Mouse (Mus musculus): ENCODE data around the gene Mxd1.

Mxd1 gene

DNA sequence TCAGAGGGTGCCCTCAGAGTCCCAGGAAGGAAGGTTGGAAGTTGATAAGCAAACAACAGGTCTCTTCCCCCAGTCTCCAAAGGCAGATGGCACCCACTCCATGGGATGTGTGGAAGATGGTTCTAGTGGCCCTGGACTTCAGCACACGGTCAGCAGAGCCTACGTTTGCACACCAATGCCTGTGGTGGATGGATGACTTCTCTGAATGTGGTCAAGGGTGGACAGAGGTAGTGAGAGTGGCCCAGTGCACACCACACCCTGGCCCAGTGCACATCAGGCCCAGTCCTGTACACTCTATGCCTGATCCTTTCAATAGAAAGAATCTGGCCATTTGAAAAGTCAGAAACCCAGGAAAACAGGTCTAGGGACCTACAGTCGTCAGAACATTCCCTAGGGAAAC, 10.5 kb downstream of the Mxd1 start:
- in situ Hi-C loops (cut with MboI; ENCODE audit: low pct_unique_long_range_greater_than_20kb in 1 of 2, low sequenced_read_pairs in 2 of 2, unreplicated experiment in 1 of 2) = no loop called here

DNA sequence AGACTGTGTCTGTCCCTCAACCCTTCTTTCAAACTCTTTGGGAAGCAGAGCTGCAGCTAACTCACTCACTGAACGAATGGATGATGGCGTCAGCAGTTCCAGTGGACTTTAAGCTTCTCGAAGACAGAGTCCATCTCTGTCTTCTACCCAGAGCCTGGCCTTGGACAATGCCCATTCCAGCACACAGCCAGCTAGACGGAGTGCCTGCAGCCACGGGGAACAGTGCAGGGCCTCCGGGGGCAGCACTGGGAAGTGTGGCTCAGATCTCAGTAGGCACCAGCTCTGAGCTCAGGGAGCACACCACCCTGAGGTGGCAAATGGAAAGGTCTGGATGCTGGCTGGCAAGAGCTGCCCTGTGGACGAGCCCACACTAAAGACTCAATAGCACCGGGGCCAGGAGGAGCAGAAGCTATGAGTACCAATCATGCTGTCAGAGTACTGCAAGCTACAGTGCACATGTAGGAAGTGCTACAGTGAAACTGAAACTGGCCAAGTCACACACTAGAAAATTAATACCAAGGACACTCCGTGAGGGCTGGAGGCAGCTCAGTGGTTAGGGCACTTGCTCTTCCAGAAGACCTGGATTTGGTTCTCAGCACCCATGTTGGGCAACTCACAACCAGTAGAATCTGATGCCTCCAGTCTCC, 14.6 kb downstream of the Mxd1 start:
- in situ Hi-C loops (cut with MboI; ENCODE audit: low pct_unique_long_range_greater_than_20kb in 1 of 2, low sequenced_read_pairs in 2 of 2, unreplicated experiment in 1 of 2) = no loop called here

DNA sequence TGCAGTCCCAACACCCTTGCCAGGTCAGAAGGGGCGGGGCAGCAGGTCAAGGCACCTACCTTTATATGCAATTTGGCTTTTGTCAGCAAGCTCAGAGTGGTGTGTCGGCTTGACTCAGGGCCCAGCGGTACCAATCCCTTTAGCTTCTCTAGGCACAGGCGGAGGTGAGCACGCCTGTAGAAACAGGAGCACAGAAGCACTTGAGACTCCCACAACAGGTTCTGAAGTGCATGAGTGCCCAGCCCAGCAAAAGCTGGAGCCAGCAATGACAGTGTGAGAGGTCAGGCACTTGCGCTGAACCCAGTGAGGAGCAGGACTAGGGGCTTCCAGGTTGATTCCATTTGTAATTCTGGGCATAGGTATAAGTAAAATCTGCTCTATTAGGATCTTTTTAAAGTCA, 15.9 kb downstream of the Mxd1 start:
- in situ Hi-C loops (cut with MboI; ENCODE audit: low pct_unique_long_range_greater_than_20kb in 1 of 2, low sequenced_read_pairs in 2 of 2, unreplicated experiment in 1 of 2) = no loop called here

DNA sequence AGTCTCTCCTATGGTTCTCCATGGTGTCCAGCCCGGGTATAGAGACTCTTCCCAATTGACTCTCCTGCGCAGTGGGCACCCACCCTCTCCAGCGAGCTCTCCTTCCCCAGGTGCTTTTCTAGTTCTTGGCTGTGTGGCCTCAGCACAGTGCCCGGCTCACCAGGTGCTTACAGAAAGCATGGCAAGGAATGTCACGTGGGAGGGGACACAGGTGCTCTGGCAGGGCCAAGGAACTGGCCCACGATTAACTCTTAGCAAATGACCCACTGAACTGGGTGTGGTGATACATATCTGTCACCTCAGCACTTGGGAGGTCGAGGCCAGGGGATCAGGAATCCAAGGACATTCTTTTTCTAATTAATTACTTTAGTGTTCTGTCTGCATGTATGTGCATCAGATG, 22.8 kb downstream of the Mxd1 start:
- in situ Hi-C loops (cut with MboI; ENCODE audit: low pct_unique_long_range_greater_than_20kb in 1 of 2, low sequenced_read_pairs in 2 of 2, unreplicated experiment in 1 of 2) = no loop called here

DNA sequence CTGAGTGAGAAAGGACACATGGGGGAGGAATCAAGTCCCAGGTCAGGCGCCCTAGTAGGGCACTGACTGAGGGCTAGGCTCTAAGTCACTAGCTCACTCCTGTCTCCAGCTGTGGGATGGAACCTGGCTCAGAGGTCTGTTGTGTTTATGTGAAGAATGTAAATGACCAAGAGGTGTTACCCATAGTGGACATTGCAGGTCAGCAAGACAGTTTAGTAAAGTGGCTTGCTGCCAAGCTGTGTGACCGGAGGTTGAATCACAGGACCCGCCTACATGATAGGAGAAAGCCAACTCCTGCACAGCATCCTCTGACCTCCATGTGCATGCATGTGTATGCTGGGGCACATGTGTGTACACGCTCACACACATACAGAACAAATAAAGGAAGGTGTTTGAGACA, 23.4 kb downstream of the Mxd1 start:
- in situ Hi-C loops (cut with MboI; ENCODE audit: low pct_unique_long_range_greater_than_20kb in 1 of 2, low sequenced_read_pairs in 2 of 2, unreplicated experiment in 1 of 2) = no loop called here

DNA sequence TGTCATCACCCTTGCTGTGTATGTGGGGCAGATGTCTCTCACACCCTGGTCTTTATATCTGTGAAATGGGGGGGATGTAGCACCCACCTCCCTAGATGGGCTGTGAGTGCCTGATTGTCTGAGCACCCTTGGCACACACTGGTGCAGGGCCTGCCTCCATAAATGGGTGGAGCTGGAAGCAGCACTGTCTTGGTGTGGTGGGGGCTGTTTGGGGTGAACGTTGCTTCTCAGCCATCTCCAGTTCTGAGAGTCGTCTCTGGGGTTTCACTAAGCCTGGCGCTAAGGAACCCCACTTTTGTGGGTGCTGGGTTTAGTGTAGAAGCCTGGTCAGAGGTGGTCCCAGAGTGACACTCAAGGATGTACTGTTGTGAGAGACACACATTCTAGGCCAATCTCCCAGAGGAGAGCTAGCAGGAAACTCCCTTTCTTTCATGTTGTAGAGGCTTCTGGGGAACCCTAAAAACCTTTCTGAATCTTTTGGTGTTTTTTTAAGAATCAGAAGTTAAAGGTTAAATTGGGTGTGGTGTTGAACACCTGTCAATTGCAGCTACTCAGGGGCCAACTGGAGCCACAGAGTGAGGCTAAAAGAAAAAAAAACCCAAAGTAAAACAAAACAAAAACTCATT, 24.1 kb downstream of the Mxd1 start:
- in situ Hi-C loops (cut with MboI; ENCODE audit: low pct_unique_long_range_greater_than_20kb in 1 of 2, low sequenced_read_pairs in 2 of 2, unreplicated experiment in 1 of 2) = no loop called here

DNA sequence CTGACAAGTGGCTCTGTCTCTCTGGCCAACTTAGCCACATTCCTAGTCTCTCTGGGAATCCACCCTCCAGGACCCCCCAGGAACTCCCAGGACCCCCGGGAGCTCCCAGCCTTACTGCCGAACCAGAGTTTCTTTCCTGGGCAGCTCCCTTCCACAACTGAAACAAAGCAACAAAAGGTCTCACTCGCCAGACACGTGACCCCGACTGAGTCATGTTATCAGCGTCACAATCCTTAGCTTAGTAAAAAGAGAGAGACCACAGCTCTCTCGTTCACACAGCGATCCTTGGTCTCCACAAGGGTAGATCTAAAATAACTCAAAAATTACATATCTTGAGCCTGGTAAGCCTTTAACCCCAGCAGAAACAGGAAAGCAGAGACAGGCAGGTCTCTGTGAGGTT, 27.2 kb downstream of the Mxd1 start:
- in situ Hi-C loops (cut with MboI; ENCODE audit: low pct_unique_long_range_greater_than_20kb in 1 of 2, low sequenced_read_pairs in 2 of 2, unreplicated experiment in 1 of 2) = no loop called here

DNA sequence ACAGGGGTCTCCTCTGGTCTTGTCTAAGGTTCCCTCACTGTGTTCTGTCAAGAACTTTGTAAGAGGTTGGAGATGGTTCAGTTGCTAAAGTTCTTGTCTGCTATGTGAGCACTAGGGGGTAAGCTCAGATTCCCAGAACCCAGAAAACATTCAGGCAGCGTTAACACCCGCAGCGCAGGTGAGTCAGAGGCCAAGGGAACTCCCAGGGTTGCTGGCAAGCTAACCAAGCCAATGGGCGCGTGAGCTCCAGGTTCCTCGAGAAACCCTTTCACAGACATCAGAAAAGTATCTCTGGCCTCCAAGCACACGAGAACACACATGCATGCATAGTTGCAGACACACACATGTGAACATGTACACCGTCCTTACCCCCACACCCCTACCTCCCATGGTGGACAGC, 28.2 kb downstream of the Mxd1 start:
- in situ Hi-C loops (cut with MboI; ENCODE audit: low pct_unique_long_range_greater_than_20kb in 1 of 2, low sequenced_read_pairs in 2 of 2, unreplicated experiment in 1 of 2) = no loop called here

DNA sequence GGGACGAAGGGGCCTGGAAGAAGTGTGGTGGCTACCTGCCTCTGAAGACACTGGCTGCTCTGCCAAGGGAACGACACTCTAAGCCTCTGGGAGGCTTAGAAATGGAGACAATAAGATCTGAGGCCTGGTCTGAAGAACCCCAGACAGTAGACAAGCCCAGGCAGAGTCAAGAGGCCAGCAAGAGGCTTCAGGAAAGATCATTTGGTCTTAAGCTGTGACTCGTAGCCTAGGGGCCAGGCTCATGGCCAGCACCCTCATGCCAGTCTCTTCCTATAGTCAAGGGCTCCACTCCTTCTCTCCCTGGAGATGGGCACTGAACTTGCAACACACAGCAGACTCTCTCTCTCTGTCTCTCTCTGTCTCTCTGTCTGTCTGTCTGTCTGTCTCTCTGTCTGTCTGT, 28.8 kb downstream of the Mxd1 start:
- in situ Hi-C loops (cut with MboI; ENCODE audit: low pct_unique_long_range_greater_than_20kb in 1 of 2, low sequenced_read_pairs in 2 of 2, unreplicated experiment in 1 of 2) = no loop called here

DNA sequence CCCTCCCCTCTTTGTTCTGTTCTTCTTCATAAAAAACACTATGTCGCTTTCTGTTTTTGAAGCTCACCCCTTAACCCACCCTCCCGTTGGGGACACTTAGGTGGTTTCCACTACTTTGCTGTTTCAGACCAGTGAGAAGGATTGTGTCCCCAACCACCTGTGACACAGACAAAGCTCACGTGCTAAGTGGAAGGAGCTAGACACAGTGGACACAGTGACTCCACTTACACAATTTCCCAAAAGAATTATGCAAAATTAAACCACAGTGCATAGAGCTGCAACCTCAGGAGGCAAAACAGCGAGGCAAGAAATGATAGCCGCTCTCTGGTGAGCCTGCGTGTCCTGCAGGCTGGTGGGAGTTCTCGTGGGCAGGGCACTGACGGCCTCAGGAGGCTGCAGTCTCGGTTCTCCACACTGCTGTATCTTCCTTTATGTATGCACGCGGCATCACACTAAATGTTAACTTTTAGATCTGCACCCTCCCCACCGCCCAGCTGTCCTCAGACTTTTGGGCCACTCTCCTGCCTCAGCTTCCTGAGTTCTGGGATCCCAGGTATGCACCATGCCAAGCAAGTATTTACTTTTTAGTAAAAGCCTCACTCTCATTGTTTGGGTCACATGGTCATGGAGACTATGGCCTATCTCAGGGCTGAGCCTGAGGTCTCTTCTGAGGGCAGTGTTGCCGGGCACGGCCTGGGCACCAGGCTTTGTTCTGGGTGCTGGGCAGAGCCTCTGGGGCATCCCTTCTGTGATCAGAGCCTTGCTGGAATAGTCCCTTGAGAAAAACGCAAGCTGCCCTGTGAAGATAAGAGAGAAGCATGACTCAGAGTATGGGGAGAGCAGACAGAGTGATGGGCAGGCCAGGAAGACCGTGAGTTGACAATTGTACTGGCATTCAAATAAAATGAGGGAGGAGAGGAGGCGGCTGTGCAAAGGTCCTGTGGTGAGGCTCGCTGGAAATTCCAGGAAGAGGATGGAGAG, 29.5 kb downstream of the Mxd1 start:
- in situ Hi-C loops (cut with MboI; ENCODE audit: low pct_unique_long_range_greater_than_20kb in 1 of 2, low sequenced_read_pairs in 2 of 2, unreplicated experiment in 1 of 2) = no loop called here

DNA sequence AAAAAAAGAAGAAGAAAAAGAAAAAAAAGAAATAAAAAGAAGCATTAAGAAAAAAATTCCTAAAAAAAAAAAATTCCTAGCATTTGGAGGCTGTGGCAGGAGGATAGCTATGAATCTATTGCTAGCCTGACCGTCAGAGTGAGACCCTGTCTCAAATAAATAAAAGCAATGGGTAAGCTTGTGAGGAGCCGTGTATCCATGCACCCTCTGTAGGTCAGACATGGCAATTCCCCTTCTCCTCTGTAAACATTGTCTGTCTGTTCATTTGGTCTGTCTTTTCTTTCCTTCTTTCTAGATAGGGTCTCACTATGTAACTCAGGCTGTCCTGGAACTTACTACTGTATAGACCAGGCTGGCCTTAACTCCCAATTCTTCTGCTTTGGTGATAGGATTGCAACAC, 30.5 kb downstream of the Mxd1 start:
- in situ Hi-C loops (cut with MboI; ENCODE audit: low pct_unique_long_range_greater_than_20kb in 1 of 2, low sequenced_read_pairs in 2 of 2, unreplicated experiment in 1 of 2) = no loop called here

DNA sequence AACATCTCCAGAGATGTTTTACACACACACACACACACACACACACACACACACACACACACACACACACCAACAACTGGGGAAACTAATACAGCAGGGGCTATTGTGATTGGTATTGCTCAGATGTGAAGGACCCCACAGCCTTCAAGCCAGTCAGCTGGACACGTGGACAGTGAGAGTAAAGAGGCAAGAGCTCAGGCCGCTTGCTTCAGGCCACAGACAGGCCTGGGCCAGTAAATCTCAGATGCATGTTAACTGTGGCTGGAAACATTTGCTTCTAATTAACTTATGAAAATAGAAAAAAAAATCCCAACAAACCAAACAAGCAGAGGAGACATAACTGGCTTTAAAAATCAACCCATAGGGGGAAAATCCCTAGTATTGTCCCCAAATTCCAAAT, 31.1 kb downstream of the Mxd1 start:
- in situ Hi-C loops (cut with MboI; ENCODE audit: low pct_unique_long_range_greater_than_20kb in 1 of 2, low sequenced_read_pairs in 2 of 2, unreplicated experiment in 1 of 2) = no loop called here

DNA sequence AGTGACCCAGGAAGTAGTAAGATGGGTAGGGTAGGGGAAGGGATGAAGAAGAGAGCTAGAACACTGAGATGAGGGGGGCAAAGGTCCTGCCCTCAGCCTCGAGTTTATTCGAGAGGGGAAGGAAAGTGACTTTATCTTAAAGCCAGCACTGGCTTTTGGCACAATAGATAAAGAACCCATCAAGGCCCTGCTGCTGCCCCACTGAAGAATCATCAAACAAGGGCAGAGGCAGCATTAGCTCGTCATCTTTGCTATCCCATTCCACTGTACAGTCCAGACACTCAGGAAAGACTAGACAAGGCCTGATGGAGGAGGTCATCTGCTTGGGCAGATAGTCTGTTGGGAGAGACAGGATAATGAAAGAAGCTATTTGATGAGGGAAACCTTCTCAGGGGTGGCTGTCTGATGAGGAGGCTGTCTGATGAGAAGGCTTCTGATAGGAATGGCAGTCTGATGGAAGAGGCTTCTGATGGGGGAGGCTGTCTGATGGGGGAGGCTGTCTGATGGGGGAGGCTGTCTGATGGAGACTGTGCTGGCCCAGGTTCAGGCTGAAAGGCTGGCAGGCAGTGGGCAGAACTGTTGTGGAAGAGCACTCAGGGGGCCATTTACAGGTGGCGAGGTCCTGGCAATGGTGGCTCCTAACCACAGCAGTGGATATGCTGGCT, 31.7 kb downstream of the Mxd1 start:
- in situ Hi-C loops (cut with MboI; ENCODE audit: low pct_unique_long_range_greater_than_20kb in 1 of 2, low sequenced_read_pairs in 2 of 2, unreplicated experiment in 1 of 2) = no loop called here

DNA sequence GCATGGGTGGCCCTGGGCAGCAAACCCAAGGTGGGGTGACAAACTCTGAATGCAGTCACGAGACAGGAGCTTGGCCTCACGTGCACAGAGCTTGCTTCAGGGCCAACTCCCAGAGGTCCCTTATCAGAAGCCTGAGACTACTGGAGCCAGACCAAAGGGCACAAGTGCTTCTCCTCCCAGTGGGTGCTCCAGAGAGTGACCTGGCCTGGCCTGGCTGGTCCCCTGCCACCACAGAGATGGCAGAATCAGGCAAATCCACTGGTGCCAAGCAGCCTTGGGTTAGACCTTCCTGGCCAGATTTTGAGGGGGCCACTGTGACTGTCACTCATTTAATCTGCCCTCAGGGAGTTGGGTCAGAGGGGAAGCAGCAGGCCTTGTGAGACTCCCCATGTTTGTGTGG, 32.5 kb downstream of the Mxd1 start:
- in situ Hi-C loops (cut with MboI; ENCODE audit: low pct_unique_long_range_greater_than_20kb in 1 of 2, low sequenced_read_pairs in 2 of 2, unreplicated experiment in 1 of 2) = no loop called here

DNA sequence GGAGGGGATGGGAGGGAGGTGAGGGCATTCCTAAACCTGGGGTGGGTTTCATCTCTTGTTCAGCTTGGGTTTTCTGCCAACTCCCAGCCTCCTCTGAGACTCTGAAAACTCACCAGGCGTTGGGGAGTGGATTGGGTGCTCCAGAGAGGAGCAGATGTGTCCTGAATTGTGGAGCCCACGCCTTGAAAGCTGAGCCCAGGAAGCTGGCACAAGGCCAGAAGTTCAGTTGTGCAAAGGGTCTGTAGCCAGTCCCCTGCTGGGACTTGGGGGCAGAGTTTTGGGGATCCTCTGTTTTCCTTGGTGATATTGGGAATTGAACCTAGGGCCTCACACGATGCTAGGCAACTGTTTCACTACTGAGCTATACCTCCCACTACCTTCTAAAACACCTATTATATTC, 38.8 kb downstream of the Mxd1 start:
- in situ Hi-C loops (cut with MboI; ENCODE audit: low pct_unique_long_range_greater_than_20kb in 1 of 2, low sequenced_read_pairs in 2 of 2, unreplicated experiment in 1 of 2) = no loop called here

DNA sequence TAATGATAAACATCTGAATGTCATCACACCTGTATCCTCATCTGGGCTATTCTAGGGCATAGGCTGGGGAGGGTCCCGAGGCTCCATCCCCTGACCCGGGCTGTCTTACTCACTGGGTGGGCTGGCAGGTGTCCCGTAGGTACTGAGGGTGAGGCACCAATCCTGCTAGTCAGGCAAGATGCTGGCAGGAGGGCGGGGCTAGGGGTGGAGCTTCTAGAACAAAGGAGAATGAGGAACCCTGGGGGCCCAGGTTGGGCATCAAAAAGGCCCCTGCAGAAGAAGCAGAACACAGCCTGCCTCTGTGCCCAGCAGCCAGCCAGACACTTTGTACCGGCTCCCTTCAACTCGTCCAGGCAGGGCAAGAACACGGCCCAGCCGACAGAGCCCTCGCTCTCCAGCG, 41.0 kb downstream of the Mxd1 start, which contains the start of gene Asprv1:
Asprv1 (plus strand) TSS at position 219 of the 400 bp plus-strand sequence.
- in situ Hi-C loops (cut with MboI; ENCODE audit: low pct_unique_long_range_greater_than_20kb in 1 of 2, low sequenced_read_pairs in 2 of 2, unreplicated experiment in 1 of 2) = no loop called here

DNA sequence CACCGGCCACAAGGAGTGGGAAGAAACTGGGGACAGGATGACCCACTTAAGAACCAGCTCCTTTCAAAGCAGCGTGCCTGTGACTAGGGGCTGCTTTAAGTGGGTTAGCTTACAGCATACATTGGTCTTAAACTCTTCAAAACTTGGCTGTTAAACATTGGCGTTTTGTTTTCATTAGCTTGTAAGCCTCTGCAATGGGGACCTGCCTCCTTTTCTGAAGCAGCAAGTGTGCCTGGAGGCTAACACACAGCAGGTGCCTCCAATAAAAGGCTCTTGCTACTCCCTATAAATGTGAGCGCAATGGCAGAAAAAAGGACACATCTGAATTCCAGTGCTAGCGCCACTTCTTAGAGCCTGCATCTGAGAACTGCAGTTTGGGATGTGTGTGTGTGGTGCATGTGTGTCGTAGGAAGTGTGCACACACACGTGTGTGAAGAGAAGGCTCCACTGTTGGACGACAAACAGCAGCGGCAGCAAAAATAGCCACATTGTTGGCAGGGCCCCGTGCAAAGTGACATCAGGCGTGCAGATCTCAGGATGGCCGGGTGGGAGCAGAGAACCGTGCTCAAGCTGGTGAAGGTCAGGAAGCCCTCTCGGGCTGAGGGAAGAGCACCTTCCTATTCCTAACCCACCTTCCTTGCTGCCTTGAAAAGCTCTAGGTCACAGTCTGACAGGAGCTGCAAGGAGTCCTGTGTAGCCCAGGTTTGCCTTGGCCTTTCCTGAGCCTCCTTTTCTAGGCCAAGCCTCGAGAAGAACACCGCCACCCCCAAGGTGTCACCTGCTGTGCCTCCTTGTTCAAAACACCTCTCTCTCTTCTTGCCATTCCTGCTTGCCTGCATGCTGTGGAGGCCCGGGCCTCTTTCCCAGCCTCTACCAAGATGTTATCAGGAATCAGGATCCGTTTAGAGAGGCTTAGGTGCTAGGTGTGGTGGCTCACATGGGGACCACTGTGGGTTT, 44.6 kb downstream of the Mxd1 start:
- in situ Hi-C loops (cut with MboI; ENCODE audit: low pct_unique_long_range_greater_than_20kb in 1 of 2, low sequenced_read_pairs in 2 of 2, unreplicated experiment in 1 of 2) = no loop called here

DNA sequence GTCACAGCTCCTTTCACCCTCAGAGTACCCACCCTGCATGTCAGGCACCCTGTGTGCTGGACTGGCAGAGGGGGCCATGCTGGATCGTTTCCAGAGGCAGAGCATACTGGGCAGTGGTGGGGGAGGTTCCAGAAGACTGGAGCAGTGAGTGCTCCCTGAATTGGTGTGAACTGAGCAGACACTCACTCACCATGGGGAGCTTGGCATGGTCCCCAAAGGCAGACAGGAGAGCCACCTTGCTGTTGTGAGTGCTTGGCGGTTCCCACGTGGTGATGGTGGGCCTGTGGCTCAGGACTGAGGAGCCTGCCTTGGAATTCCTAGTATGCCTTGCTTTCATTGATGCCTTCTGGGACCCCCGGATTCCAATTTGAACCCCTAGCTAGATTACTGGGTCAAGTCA, 45.8 kb downstream of the Mxd1 start:
- in situ Hi-C loops (cut with MboI; ENCODE audit: low pct_unique_long_range_greater_than_20kb in 1 of 2, low sequenced_read_pairs in 2 of 2, unreplicated experiment in 1 of 2) = no loop called here

Measured in mouse embryonic stem cell (cell line).